Mouse (Mus musculus) spleen, adult 2 months (tissue): ENCODE measurements at regions not wholly inside any gene's neighbourhood (a gene's known extent, or its start where the extent isn't known, plus 50 kb on each side); places are given as distances from the start of the nearest gene placed in this dataset.

Experiments used
- DNase-seq, 2 experiments: peaks; one replicate each; pipeline versions ENCODE4 v3.0.0 to v3.0.0-alpha.2; 2012 to 2021; ENCODE audit warnings: low spot score in 2 of 2, low read depth in 1 of 2
- H3K27ac ChIP-seq: fragments of 200-500 bp; 2 replicates; pipeline ENCODE4 v1.5.1; 2012; ENCODE audit warnings: low read length, inconsistent platforms; ENCODE audit not compliant: insufficient read depth
- H3K27me3 ChIP-seq: fragments of 200-500 bp; 2 replicates; pipeline ENCODE4 v1.6.1; 2012; ENCODE audit warnings: mild to moderate bottlenecking, moderate library complexity, low read length, inconsistent platforms; ENCODE audit not compliant: control insufficient read depth, insufficient read depth
- H3K36me3 ChIP-seq: fragments of 200-500 bp; 2 replicates; pipeline ENCODE4 v1.6.1; 2012; ENCODE audit warnings: mild to moderate bottlenecking, low read length, inconsistent platforms; ENCODE audit not compliant: control insufficient read depth, insufficient read depth
- H3K4me1 ChIP-seq: fragments of 200-500 bp; 2 replicates; pipeline ENCODE4 v1.6.1; 2011; ENCODE audit warnings: inconsistent platforms; ENCODE audit not compliant: control insufficient read depth, insufficient read depth, insufficient read length
- H3K4me3 ChIP-seq: fragments of 200-500 bp; 2 replicates; pipeline ENCODE4 v1.5.1; 2011; ENCODE audit warnings: mild to moderate bottlenecking, inconsistent platforms; ENCODE audit not compliant: insufficient read depth, insufficient read length; ENCODE audit errors: extremely low read depth
- CTCF ChIP-seq: fragments of 200-500 bp; IDR thresholded peaks from 2 replicates; pipeline ENCODE4 v1.5.1; 2011; ENCODE audit warnings: mild to moderate bottlenecking, inconsistent platforms; ENCODE audit not compliant: insufficient read depth, insufficient read length, insufficient replicate concordance; ENCODE audit errors: extremely low read depth
- POLR2A ChIP-seq: fragments of 200-500 bp; IDR thresholded peaks from 2 replicates; pipeline ENCODE4 v1.6.1; 2011; ENCODE audit warnings: low read depth, low read length, inconsistent platforms
- WGBS: fragments of 180-500 bp; shearing (Covaris S2); methylation state at CpG from one replicate; pipeline ENCODE4 v1.1.7; 2018; 5-methylcytosine and 5-hydroxymethylcytosine counted together

- no peak for DNase-seq
These were observed 194.6 kb upstream of the Mctp2 start for GRCm38 (mm10) chr7:72500996-72501395.

GRCm38 (mm10) chr7:72501431-72501830 lies 195.0 kb upstream of the Mctp2 start:
- H3K27ac ChIP-seq, result no peak overlapping the region
- TF ChIP-seq POLR2A (no peak), CTCF (no peak)
- 85% methylated on average over 3 of the region's 3 CpGs for WGBS
- no peaks in the 10 kb centered on the region for H3K27me3 ChIP-seq
- H3K4me3 ChIP-seq, result no peak overlapping the region
- no peak for DNase-seq
- H3K36me3 ChIP-seq, result no peaks in the 10 kb centered on the region
- no peaks in the 10 kb centered on the region for H3K4me1 ChIP-seq

More at GRCm38 (mm10) chr7:72500996-72501395, 194.6 kb upstream of the Mctp2 start:
- no peaks in the 10 kb centered on the region for H3K4me1 ChIP-seq
- H3K27ac ChIP-seq, result no peak overlapping the region
- no peak for TF ChIP-seq CTCF
- TF ChIP-seq POLR2A, result no peak
- H3K4me3 ChIP-seq, result no peak overlapping the region
- 91% methylated on average over 6 of the region's 6 CpGs for WGBS
- H3K27me3 ChIP-seq, result no peaks in the 10 kb centered on the region
- no peaks in the 10 kb centered on the region for H3K36me3 ChIP-seq

- Histone ChIP-seq H3K4me3 (no peak overlapping the region), H3K27me3 (no peaks in the 10 kb centered on the region), H3K27ac (no peak overlapping the region), H3K4me1 (no peaks in the 10 kb centered on the region), H3K36me3 (no peaks in the 10 kb centered on the region)
- TF ChIP-seq CTCF, result no peak
- TF ChIP-seq POLR2A, result no peak
- no peak for DNase-seq
These were observed 197.3 kb upstream of the Mctp2 start for GRCm38 (mm10) chr7:72503756-72504155.

GRCm38 (mm10) chr7:72504268-72504667 lies 197.9 kb upstream of the Mctp2 start:
- WGBS, result 79% methylated on average over 4 of the region's 4 CpGs
- DNase-seq, result no peak
- H3K36me3 ChIP-seq, result no peaks in the 10 kb centered on the region
- no peaks in the 10 kb centered on the region for H3K27me3 ChIP-seq
- no peak overlapping the region for H3K4me3 ChIP-seq
- TF ChIP-seq POLR2A (no peak), CTCF (no peak)
- no peaks in the 10 kb centered on the region for H3K4me1 ChIP-seq
- no peak overlapping the region for H3K27ac ChIP-seq

GRCm38 (mm10) chr7:72505732-72506460 lies 199.5 kb upstream of the Mctp2 start:
- no peak for TF ChIP-seq POLR2A
- TF ChIP-seq CTCF, result no peak
- DNase-seq, result no peak
- H3K27ac ChIP-seq, result no peak overlapping the region
- WGBS, result 91% methylated on average over 8 of the region's 8 CpGs
- H3K4me1 ChIP-seq, result no peaks in the 10 kb centered on the region
- no peaks in the 10 kb centered on the region for H3K27me3 ChIP-seq
- H3K4me3 ChIP-seq, result no peak overlapping the region
- no peaks in the 10 kb centered on the region for H3K36me3 ChIP-seq

- Histone ChIP-seq H3K27me3 (no peaks in the 10 kb centered on the region), H3K27ac (no peak overlapping the region), H3K4me3 (no peak overlapping the region), H3K4me1 (no peaks in the 10 kb centered on the region), H3K36me3 (no peaks in the 10 kb centered on the region)
- TF ChIP-seq POLR2A (no peak), CTCF (no peak)
- DNase-seq, result no peak
- 87% methylated on average over 5 of the region's 5 CpGs for WGBS
These were observed 201.5 kb upstream of the Mctp2 start for GRCm38 (mm10) chr7:72507946-72508345.

GRCm38 (mm10) chr7:72510116-72510515 lies 203.7 kb upstream of the Mctp2 start:
- no peaks in the 10 kb centered on the region for H3K36me3 ChIP-seq
- WGBS, result 87% methylated on average over 4 of the region's 4 CpGs
- no peak for TF ChIP-seq CTCF
- TF ChIP-seq POLR2A, result no peak
- H3K27ac ChIP-seq, result no peak overlapping the region
- DNase-seq, result no peak
- H3K4me3 ChIP-seq, result no peak overlapping the region
- no peaks in the 10 kb centered on the region for H3K4me1 ChIP-seq
- no peaks in the 10 kb centered on the region for H3K27me3 ChIP-seq
